Comparison of ENCODE assay signal across 21 mouse cellular contexts in the genomic region with DNA sequence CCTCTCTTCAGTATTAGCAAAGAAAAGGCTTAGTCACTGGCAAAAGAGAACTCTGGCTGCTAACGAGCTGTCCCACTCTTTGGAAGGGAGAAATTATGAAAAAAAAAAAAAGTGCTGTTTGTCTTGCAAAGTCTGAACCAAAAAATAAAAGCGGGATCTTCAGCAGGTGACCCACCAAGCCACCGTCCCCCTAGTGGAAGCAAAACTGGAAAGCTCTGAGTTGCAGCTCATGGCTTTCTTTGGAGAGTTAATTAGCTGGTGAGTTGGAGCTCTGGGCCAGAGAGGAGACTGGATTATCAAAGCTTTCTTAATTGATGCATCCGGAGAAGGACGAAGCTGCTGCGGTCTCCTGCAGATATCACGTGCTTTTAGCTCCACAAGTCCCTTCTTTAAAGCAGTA. TPM values are rescaled to one million over a fixed set of nuclear protein-coding genes. Genes with fewer than 3 reads are reported as not detected.
DNase-seq lines count a peak whose midpoint lies in the region; ATAC-seq and TF ChIP-seq lines count a peak whose summit lies in the region.
"Had no signal": no experiment of that assay in that cellular context is flagged by ENCODE, and none has a peak within 500 bp of the region (broad histone marks: within the 10 kb centered on the region; RNA-seq: fewer than 3 reads in every experiment).

No protein-coding gene starts in this region.

- no peak overlapping the region for H3K27ac ChIP-seq in forebrain, embryonic 12.5 days
- H3K27ac ChIP-seq in forebrain, embryonic 14.5 days (ENCODE audit: low read depth, low read length), result no peak overlapping the region
- H3K27ac ChIP-seq in kidney, embryonic 16.5 days (ENCODE audit: low read length), result no peak overlapping the region
- H3K27ac ChIP-seq: embryonic facial prominence, embryonic 12.5 days; forebrain, embryonic 15.5 days; gastrocnemius, adult 2 months; hindbrain, embryonic 10.5 days; hindbrain, embryonic 14.5 days had no signal

- H3K4me1 ChIP-seq in forebrain, embryonic 12.5 days, result peaks cover 19% of the 10 kb centered on the region
- no peaks in the 10 kb centered on the region for H3K4me1 ChIP-seq in forebrain, embryonic 14.5 days (ENCODE audit: control insufficient read depth, insufficient read depth, low read length)
- H3K4me1 ChIP-seq in kidney, embryonic 16.5 days (ENCODE audit: insufficient read depth, low read length), result no peaks in the 10 kb centered on the region
- peaks cover 19% of the 10 kb centered on the region for H3K4me1 ChIP-seq in E14TG2a.4 (replicated peaks; ENCODE audit: low read depth, low read length)
- H3K4me1 ChIP-seq: embryonic facial prominence, embryonic 12.5 days; forebrain, embryonic 15.5 days; heart, embryonic 12.5 days had no signal

- DNase-seq in forebrain, embryonic 14.5 days (ENCODE audit: low spot score), result no peak
- DNase-seq in kidney, postnatal 10 days, result peak; percentile 18
- peak; percentile 13 for DNase-seq in Muller cell, postnatal 12 days (ENCODE audit: inconsistent ontology term)
- DNase-seq: adrenal gland, postnatal 10 days; cerebellum, adult 18-20 months; cerebellum, adult 9-11 months; cerebellum, postnatal 36 days; gastrocnemius, adult 2 months; gastrocnemius, postnatal 25 days; kidney, adult 11 months had no signal

- no peaks in the 10 kb centered on the region for H3K9me3 ChIP-seq in forebrain, embryonic 12.5 days
- no peaks in the 10 kb centered on the region for H3K9me3 ChIP-seq in forebrain, embryonic 14.5 days (replicated peaks; ENCODE audit: control insufficient read depth, low read length)
- H3K9me3 ChIP-seq in kidney, embryonic 16.5 days (ENCODE audit: low read length), result 0 out of 2 replicates have a peak, but pooled peaks cover 3% of the 10 kb centered on the region
- H3K9me3 ChIP-seq in E14TG2a.4 (ENCODE audit: low read length), result peaks cover 31% of the 10 kb centered on the region
- H3K9me3 ChIP-seq: embryonic facial prominence, embryonic 12.5 days; forebrain, embryonic 15.5 days; heart, embryonic 12.5 days; hindbrain, embryonic 10.5 days had no signal

- H3K9ac ChIP-seq in forebrain, embryonic 12.5 days, result no peak overlapping the region
- H3K9ac ChIP-seq in forebrain, embryonic 14.5 days (ENCODE audit: low read length), result no peak overlapping the region
- H3K9ac ChIP-seq in kidney, embryonic 16.5 days (replicated peaks; ENCODE audit: low read length), result no peak overlapping the region
- H3K9ac ChIP-seq: embryonic facial prominence, embryonic 12.5 days; forebrain, embryonic 15.5 days; heart, embryonic 12.5 days; hindbrain, embryonic 14.5 days had no signal

- TF ChIP-seq CTCF in E14TG2a.4 (conservative IDR thresholded peaks at IDR 0.05; ENCODE audit: low read length), result peak; percentile 10; the same call in 1 of the 2 replicates

- H3K36me3 ChIP-seq in forebrain, embryonic 12.5 days (replicated peaks), result no peaks in the 10 kb centered on the region
- H3K36me3 ChIP-seq in forebrain, embryonic 14.5 days (ENCODE audit: control insufficient read depth, insufficient read depth, low read length), result no peaks in the 10 kb centered on the region
- no peaks in the 10 kb centered on the region for H3K36me3 ChIP-seq in kidney, embryonic 16.5 days (ENCODE audit: insufficient read depth, low read length)
- H3K36me3 ChIP-seq in E14TG2a.4 (ENCODE audit: insufficient read depth, low read length), result no peaks in the 10 kb centered on the region
- H3K36me3 ChIP-seq: embryonic facial prominence, embryonic 12.5 days; forebrain, embryonic 15.5 days; heart, embryonic 12.5 days; hindbrain, embryonic 10.5 days had no signal

- 0 out of 2 replicates have a peak, but pooled peaks have one; percentile 23 for ATAC-seq in forebrain, embryonic 12.5 days (ENCODE audit: low FRiP score)
- no peak for ATAC-seq in forebrain, embryonic 14.5 days
- no peak for ATAC-seq in kidney, embryonic 16.5 days (ENCODE audit: low FRiP score, low TSS enrichment)
- no peak for ATAC-seq in cerebellum, adult (ENCODE audit: insufficient number of reproducible peaks, low FRiP score, low TSS enrichment)
- no peak for ATAC-seq in inflammation-experienced regulatory T-cells, adult 6 months
- ATAC-seq: forebrain, embryonic 15.5 days had no signal

- no peak overlapping the region for H3K4me2 ChIP-seq in forebrain, embryonic 12.5 days
- no peak overlapping the region for H3K4me2 ChIP-seq in forebrain, embryonic 14.5 days (ENCODE audit: low read length)
- H3K4me2 ChIP-seq in kidney, embryonic 16.5 days (replicated peaks; ENCODE audit: low read depth, low read length), result no peak overlapping the region
- H3K4me2 ChIP-seq: embryonic facial prominence, embryonic 12.5 days; forebrain, embryonic 15.5 days; heart, embryonic 12.5 days; hindbrain, embryonic 14.5 days had no signal

- no peak overlapping the region for H3K4me3 ChIP-seq in forebrain, embryonic 12.5 days (replicated peaks)
- H3K4me3 ChIP-seq in forebrain, embryonic 14.5 days (ENCODE audit: low read depth, low read length), result no peak overlapping the region
- H3K4me3 ChIP-seq in kidney, embryonic 16.5 days (ENCODE audit: low read length), result no peak overlapping the region
- no peak overlapping the region for H3K4me3 ChIP-seq in E14TG2a.4 (replicated peaks; ENCODE audit: low read length)
- H3K4me3 ChIP-seq: embryonic facial prominence, embryonic 12.5 days; forebrain, embryonic 15.5 days; gastrocnemius, adult 2 months; heart, embryonic 12.5 days; hindbrain, embryonic 10.5 days had no signal

- H3K27me3 ChIP-seq in forebrain, embryonic 12.5 days, result no peaks in the 10 kb centered on the region
- no peaks in the 10 kb centered on the region for H3K27me3 ChIP-seq in forebrain, embryonic 14.5 days (replicated peaks; ENCODE audit: control insufficient read depth, insufficient read depth, low read length)
- no peaks in the 10 kb centered on the region for H3K27me3 ChIP-seq in kidney, embryonic 16.5 days (ENCODE audit: insufficient read depth, low read length)
- H3K27me3 ChIP-seq in E14TG2a.4 (ENCODE audit: insufficient read depth, low read length), result no peaks in the 10 kb centered on the region
- H3K27me3 ChIP-seq: CH12.LX; embryonic facial prominence, embryonic 12.5 days; forebrain, embryonic 15.5 days; heart, embryonic 12.5 days had no signal

- WGBS in forebrain, embryonic 12.5 days, result 8% methylated on average over 7 of the region's 7 CpGs
- 5% methylated on average over 7 of the region's 7 CpGs for WGBS in forebrain, embryonic 14.5 days
- 40% methylated on average over 7 of the region's 7 CpGs for WGBS in kidney, embryonic 16.5 days

RNA-seq across cellular contexts. Expression of gene Lrguk, which starts 29.7 kb away (rescaled TPM):
- polyA plus RNA-seq in forebrain, embryonic 12.5 days (2016; fragmentation: Nextera tagmentation; extraction: Ambion mirVana), result 0.90 and 0.98 TPM in 2 replicates
- polyA plus RNA-seq in forebrain, embryonic 14.5 days (2014; fragmentation: Nextera tagmentation; extraction: Ambion mirVana), result 1.0 and 1.1 TPM in 2 replicates
- polyA plus RNA-seq in kidney, embryonic 16.5 days (2015; fragmentation: Nextera tagmentation; extraction: Ambion mirVana), result 0.91 and 1.3 TPM in 2 replicates
- not detected for polyA plus RNA-seq in inflammation-experienced regulatory T-cells, adult 6 months (2017; shearing (Covaris generic))
